Mouse (Mus musculus): ENCODE measurements around the gene Ndrg4. TPM values are rescaled to one million over a fixed set of nuclear protein-coding genes. Genes with fewer than 3 reads are reported as not detected.
A peak's percentile ranks its signal among the peaks of the same experiment; 100 is the strongest.

The Ndrg4 gene
- 33.2 and 36.7 TPM in 2 replicates for polyA plus RNA-seq (2014; fragmentation: Nextera tagmentation; extraction: Ambion mirVana)

DNA sequence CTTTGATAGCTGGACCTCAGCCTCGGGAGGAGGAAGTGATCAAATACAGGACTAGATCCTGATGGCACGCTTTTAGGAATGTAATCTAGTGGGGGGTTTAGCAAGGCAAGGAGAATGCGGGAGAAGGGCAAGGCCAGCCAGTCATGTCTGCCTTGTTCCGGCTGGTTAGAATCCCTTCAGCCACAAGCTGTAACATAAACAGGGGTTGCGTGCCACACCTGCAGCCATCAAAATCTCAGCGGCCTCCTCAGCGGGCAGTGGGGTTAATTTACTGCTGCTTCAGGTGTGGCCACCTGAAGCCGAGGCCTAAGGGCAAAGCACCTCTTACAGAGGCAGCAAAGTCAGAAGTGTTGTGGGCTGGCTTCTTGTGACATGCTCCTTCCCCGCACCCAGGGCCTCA lies at the start of gene Ndrg4:
TSS of gene Ndrg4 (plus strand) at position 350 of the 400 bp plus-strand sequence.
- H3K36me3 ChIP-seq (ENCODE audit: control insufficient read depth, insufficient read depth, low read length), result no peaks in the 10 kb centered on the region
- ATAC-seq (replicated peaks; ENCODE audit: low FRiP score), result no peak
- peaks cover 33% of the 10 kb centered on the region for H3K27me3 ChIP-seq (ENCODE audit: control insufficient read depth, insufficient read depth, low read length)
- H3K4me1 ChIP-seq (replicated peaks; ENCODE audit: control insufficient read depth, insufficient read depth, low read length), result peaks cover 4% of the 10 kb centered on the region; the same call in 1 of the 2 replicates
- peak within 1 kb of the TSS; percentile 57 for H3K9ac ChIP-seq (ENCODE audit: low read length)
- H3K4me3 ChIP-seq (ENCODE audit: low read depth, low read length), result peak within 1 kb of the TSS; percentile 53
- no peak within 1 kb of the TSS for H3K27ac ChIP-seq (ENCODE audit: low read depth, low read length)
- no peaks in the 10 kb centered on the region for H3K9me3 ChIP-seq (ENCODE audit: control insufficient read depth, low read length)
- 39% methylated on average over 9 of the region's 9 CpGs for WGBS
- no peak for DNase-seq (ENCODE audit: low spot score)
- H3K4me2 ChIP-seq (ENCODE audit: low read depth, low read length, severe bottlenecking), result peak within 1 kb of the TSS; percentile 91

DNA sequence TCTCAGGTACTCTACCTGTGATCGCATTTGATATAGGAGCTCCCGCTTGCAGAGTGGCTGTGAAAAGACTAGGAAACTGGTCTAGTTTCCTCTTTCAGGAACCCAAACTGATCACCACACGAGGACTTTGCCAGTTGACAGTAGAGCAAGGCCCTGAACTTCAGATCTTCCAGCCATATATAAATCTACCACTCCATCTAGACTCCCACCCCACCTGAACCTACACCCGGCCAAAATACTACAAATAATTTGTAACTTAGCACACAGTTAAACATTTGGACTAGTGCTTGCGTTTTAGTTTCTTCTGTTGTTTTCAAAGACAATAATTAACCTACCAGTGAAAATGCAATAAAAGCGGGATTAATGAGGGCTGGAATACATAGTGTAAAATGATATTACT lies 43.9 kb upstream of the Ndrg4 start:
- Histone ChIP-seq H3K9me3 (ENCODE audit: control insufficient read depth, low read length) (no peaks in the 10 kb centered on the region), H3K4me2 (ENCODE audit: low read depth, low read length, severe bottlenecking) (peak overlapping the region; percentile 77; the same call in 1 of the 2 replicates), H3K4me1 (replicated peaks; ENCODE audit: control insufficient read depth, insufficient read depth, low read length) (peaks cover 3% of the 10 kb centered on the region; the same call in 1 of the 2 replicates), H3K27me3 (ENCODE audit: control insufficient read depth, insufficient read depth, low read length) (no peaks in the 10 kb centered on the region), H3K9ac (ENCODE audit: low read length) (no peak overlapping the region), H3K36me3 (ENCODE audit: control insufficient read depth, insufficient read depth, low read length) (no peaks in the 10 kb centered on the region), H3K4me3 (ENCODE audit: low read depth, low read length) (peak overlapping the region; percentile 55; the same call in 1 of the 2 replicates), H3K27ac (ENCODE audit: low read depth, low read length) (no peak overlapping the region)
- 84% methylated on average over 6 of the region's 6 CpGs for WGBS
- ATAC-seq (replicated peaks; ENCODE audit: low FRiP score), result peak; percentile 56; the same call in 1 of the 2 replicates
- DNase-seq (ENCODE audit: low spot score), result no peak

GRCm38 (mm10) chr8:95633262-95634062 lies 43.3 kb upstream of the Ndrg4 start, which contains the start of gene Gins3:
Gene Gins3 (plus strand): TSS chr8:95633453.
- Histone ChIP-seq H3K27me3 (ENCODE audit: control insufficient read depth, insufficient read depth, low read length) (no peaks in the 10 kb centered on the region), H3K36me3 (ENCODE audit: control insufficient read depth, insufficient read depth, low read length) (no peaks in the 10 kb centered on the region), H3K4me2 (ENCODE audit: low read depth, low read length, severe bottlenecking) (peak within 1 kb of the TSS; percentile 77), H3K9ac (ENCODE audit: low read length) (peak within 1 kb of the TSS; percentile 64), H3K4me3 (ENCODE audit: low read depth, low read length) (peak within 1 kb of the TSS; percentile 55), H3K9me3 (ENCODE audit: control insufficient read depth, low read length) (no peaks in the 10 kb centered on the region), H3K4me1 (replicated peaks; ENCODE audit: control insufficient read depth, insufficient read depth, low read length) (peaks cover 3% of the 10 kb centered on the region; the same call in 1 of the 2 replicates), H3K27ac (ENCODE audit: low read depth, low read length) (no peak within 1 kb of the TSS)
- peak; percentile 97 for DNase-seq (ENCODE audit: low spot score)
- ATAC-seq (replicated peaks; ENCODE audit: low FRiP score), result peak; percentile 96
- WGBS, result 1% methylated on average over 52 of the region's 52 CpGs

GRCm38 (mm10) chr8:95634063-95634340 lies 42.8 kb upstream of the Ndrg4 start:
- Histone ChIP-seq H3K9ac (ENCODE audit: low read length) (peak overlapping the region; percentile 64), H3K27me3 (ENCODE audit: control insufficient read depth, insufficient read depth, low read length) (no peaks in the 10 kb centered on the region), H3K27ac (ENCODE audit: low read depth, low read length) (no peak overlapping the region), H3K9me3 (ENCODE audit: control insufficient read depth, low read length) (no peaks in the 10 kb centered on the region), H3K4me1 (replicated peaks; ENCODE audit: control insufficient read depth, insufficient read depth, low read length) (peaks cover 3% of the 10 kb centered on the region; the same call in 1 of the 2 replicates), H3K4me3 (ENCODE audit: low read depth, low read length) (peak overlapping the region; percentile 55), H3K4me2 (ENCODE audit: low read depth, low read length, severe bottlenecking) (peak overlapping the region; percentile 77), H3K36me3 (ENCODE audit: control insufficient read depth, insufficient read depth, low read length) (no peaks in the 10 kb centered on the region)
- no peak for ATAC-seq (replicated peaks; ENCODE audit: low FRiP score)
- 6% methylated on average over 6 of the region's 6 CpGs for WGBS
- DNase-seq (ENCODE audit: low spot score), result no peak

- no peak for DNase-seq (ENCODE audit: low spot score)
- Histone ChIP-seq H3K36me3 (ENCODE audit: control insufficient read depth, insufficient read depth, low read length) (no peaks in the 10 kb centered on the region; the same call in 1 of the 2 replicates), H3K27ac (ENCODE audit: low read depth, low read length) (no peak overlapping the region), H3K4me2 (ENCODE audit: low read depth, low read length, severe bottlenecking) (no peak overlapping the region), H3K4me3 (ENCODE audit: low read depth, low read length) (no peak overlapping the region), H3K27me3 (ENCODE audit: control insufficient read depth, insufficient read depth, low read length) (no peaks in the 10 kb centered on the region), H3K4me1 (replicated peaks; ENCODE audit: control insufficient read depth, insufficient read depth, low read length) (no peaks in the 10 kb centered on the region), H3K9me3 (ENCODE audit: control insufficient read depth, low read length) (no peaks in the 10 kb centered on the region), H3K9ac (ENCODE audit: low read length) (no peak overlapping the region)
- ATAC-seq (replicated peaks; ENCODE audit: low FRiP score), result no peak
- 91% methylated on average over 2 of the region's 2 CpGs for WGBS
Measured at GRCm38 (mm10) chr8:95644942-95645341, 31.8 kb upstream of the Ndrg4 start.

GRCm38 (mm10) chr8:95648251-95648650 lies 28.5 kb upstream of the Ndrg4 start:
- ATAC-seq (replicated peaks; ENCODE audit: low FRiP score) (no peak), DNase-seq (ENCODE audit: low spot score) (no peak)
- Histone ChIP-seq H3K27me3 (ENCODE audit: control insufficient read depth, insufficient read depth, low read length) (no peaks in the 10 kb centered on the region), H3K9me3 (ENCODE audit: control insufficient read depth, low read length) (no peaks in the 10 kb centered on the region), H3K9ac (ENCODE audit: low read length) (no peak overlapping the region), H3K36me3 (ENCODE audit: control insufficient read depth, insufficient read depth, low read length) (no peaks in the 10 kb centered on the region), H3K4me3 (ENCODE audit: low read depth, low read length) (no peak overlapping the region), H3K4me2 (ENCODE audit: low read depth, low read length, severe bottlenecking) (no peak overlapping the region), H3K27ac (ENCODE audit: low read depth, low read length) (no peak overlapping the region), H3K4me1 (replicated peaks; ENCODE audit: control insufficient read depth, insufficient read depth, low read length) (no peaks in the 10 kb centered on the region)
- WGBS, result 78% methylated on average over 3 of the region's 3 CpGs

- Histone ChIP-seq H3K4me1 (replicated peaks; ENCODE audit: control insufficient read depth, insufficient read depth, low read length) (no peaks in the 10 kb centered on the region; the same call in 1 of the 2 replicates), H3K9me3 (ENCODE audit: control insufficient read depth, low read length) (no peaks in the 10 kb centered on the region), H3K4me2 (ENCODE audit: low read depth, low read length, severe bottlenecking) (no peak overlapping the region), H3K36me3 (ENCODE audit: control insufficient read depth, insufficient read depth, low read length) (no peaks in the 10 kb centered on the region), H3K9ac (ENCODE audit: low read length) (no peak overlapping the region), H3K4me3 (ENCODE audit: low read depth, low read length) (no peak overlapping the region), H3K27ac (ENCODE audit: low read depth, low read length) (no peak overlapping the region), H3K27me3 (ENCODE audit: control insufficient read depth, insufficient read depth, low read length) (no peaks in the 10 kb centered on the region)
- ATAC-seq (replicated peaks; ENCODE audit: low FRiP score), result no peak
- DNase-seq (ENCODE audit: low spot score), result no peak
- WGBS, result 84% methylated on average over 5 of the region's 5 CpGs
Measured at GRCm38 (mm10) chr8:95653351-95653750, 23.4 kb upstream of the Ndrg4 start.

DNA sequence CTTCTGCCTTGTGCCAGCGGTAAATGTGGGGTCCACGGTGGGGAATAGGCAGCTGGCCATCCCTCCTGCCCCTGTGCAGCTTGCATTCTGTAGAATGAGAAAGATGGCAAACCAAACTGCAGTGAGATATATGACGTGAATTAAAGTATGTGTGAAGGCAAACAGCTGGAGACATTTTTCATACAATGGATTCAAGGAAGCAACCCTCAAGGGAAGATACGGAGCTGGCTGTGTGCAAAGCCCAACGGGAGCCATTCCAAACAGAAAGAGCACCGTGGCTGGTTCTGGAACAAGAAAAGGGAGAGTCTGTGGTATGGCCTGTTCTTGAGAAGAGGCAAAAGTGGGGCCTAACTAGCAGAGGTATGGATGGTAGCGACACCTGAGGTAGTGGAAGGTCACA lies 20.9 kb upstream of the Ndrg4 start:
- no peak for DNase-seq (ENCODE audit: low spot score)
- Histone ChIP-seq H3K27ac (ENCODE audit: low read depth, low read length) (no peak overlapping the region), H3K9ac (ENCODE audit: low read length) (no peak overlapping the region), H3K4me3 (ENCODE audit: low read depth, low read length) (no peak overlapping the region), H3K36me3 (ENCODE audit: control insufficient read depth, insufficient read depth, low read length) (no peaks in the 10 kb centered on the region), H3K4me1 (replicated peaks; ENCODE audit: control insufficient read depth, insufficient read depth, low read length) (no peaks in the 10 kb centered on the region; the same call in 1 of the 2 replicates), H3K9me3 (ENCODE audit: control insufficient read depth, low read length) (no peaks in the 10 kb centered on the region), H3K27me3 (ENCODE audit: control insufficient read depth, insufficient read depth, low read length) (no peaks in the 10 kb centered on the region), H3K4me2 (ENCODE audit: low read depth, low read length, severe bottlenecking) (no peak overlapping the region)
- no peak for ATAC-seq (replicated peaks; ENCODE audit: low FRiP score)
- WGBS, result 88% methylated on average over 7 of the region's 7 CpGs
